Mouse (Mus musculus) liver, adult 2 months (tissue): ENCODE measurements around the gene Lrcol1. TPM values are rescaled to one million over a fixed set of nuclear protein-coding genes. Genes with fewer than 3 reads are reported as not detected.

ENCODE experiments used
- DNase-seq: peaks from one replicate; pipeline ENCODE4 v3.0.0-alpha.2; 2011; ENCODE audit warnings: low read depth, low spot score; ENCODE audit errors: extremely low read depth
- H3K27ac ChIP-seq: fragments of 200-500 bp; replicated peaks from 2 replicates; pipeline ENCODE4 v1.5.1; 2012; ENCODE audit warnings: low read depth, mild to moderate bottlenecking, control low read depth, inconsistent platforms, low read length; ENCODE audit not compliant: insufficient read depth
- H3K27me3 ChIP-seq: fragments of 200-500 bp; 2 replicates; pipeline ENCODE4 v1.6.1; 2012; ENCODE audit warnings: mild to moderate bottlenecking, moderate library complexity, low read length, inconsistent platforms; ENCODE audit not compliant: control insufficient read depth, insufficient read depth
- H3K36me3 ChIP-seq: fragments of 200-500 bp; 2 replicates; pipeline ENCODE4 v1.6.1; 2012; ENCODE audit warnings: low read length, inconsistent platforms; ENCODE audit not compliant: control insufficient read depth, insufficient read depth
- H3K4me1 ChIP-seq: fragments of 200-500 bp; 2 replicates; pipeline ENCODE4 v1.6.1; 2011; ENCODE audit warnings: low read length; ENCODE audit not compliant: control insufficient read depth, insufficient read depth
- H3K4me3 ChIP-seq: fragments of 200-500 bp; 2 replicates; pipeline ENCODE4 v1.5.1; 2011; ENCODE audit warnings: low read depth, mild to moderate bottlenecking, control low read depth, low read length, moderate library complexity; ENCODE audit not compliant: insufficient read depth
- H3K79me2 ChIP-seq: fragments of 200-500 bp; 2 replicates; pipeline ENCODE4 v1.6.1; 2012; ENCODE audit warnings: inconsistent platforms, mild to moderate bottlenecking, low read length, moderate library complexity; ENCODE audit not compliant: control insufficient read depth, insufficient read depth
- H3K9ac ChIP-seq: fragments of 200-500 bp; 2 replicates; pipeline ENCODE4 v1.6.1; 2012; ENCODE audit warnings: low read depth, mild to moderate bottlenecking, control low read depth, inconsistent platforms, low read length
- CTCF ChIP-seq: fragments of 200-500 bp; IDR thresholded peaks from 2 replicates; pipeline ENCODE4 v1.5.1; 2011; ENCODE audit warnings: low read depth, low read length, control low read depth
- POLR2A ChIP-seq: fragments of 200-500 bp; IDR thresholded peaks from 2 replicates; pipeline ENCODE4 v1.6.1; 2011; ENCODE audit warnings: low read length, control low read depth; ENCODE audit not compliant: insufficient read depth; ENCODE audit errors: extremely low read depth
- WGBS: fragments of 180-500 bp; shearing (Covaris S2); methylation state at CpG from one replicate; pipeline ENCODE4 v1.1.7; 2018; 5-methylcytosine and 5-hydroxymethylcytosine counted together
- polyA plus RNA-seq: library from polyadenylated mRNA; depleted of rRNA; stranded (reverse); fragments of >200 nt; gene quantifications from 2 replicates; pipeline ENCODE4 v1.2.3, GENCODE M21; 2012; rRNA removed
- total RNA-seq: library from RNA; depleted of rRNA; stranded (reverse); fragments of >200 nt; gene quantifications from 2 replicates; pipeline ENCODE4 v1.2.3, GENCODE M21; 2014; rRNA removed

Lrcol1 gene
- total RNA-seq, result not detected in 2 replicates
- polyA plus RNA-seq, result not detected in 2 replicates

- Histone ChIP-seq H3K36me3 (no peaks in the 10 kb centered on the region), H3K4me3 (no peak within 1 kb of the TSS), H3K27me3 (peaks cover 11% of the 10 kb centered on the region), H3K9ac (no peak within 1 kb of the TSS), H3K27ac (no peak within 1 kb of the TSS), H3K79me2 (no peaks in the 10 kb centered on the region), H3K4me1 (0 out of 2 replicates have a peak, but pooled peaks cover 5% of the 10 kb centered on the region)
- no peak for DNase-seq
- WGBS, result 83% methylated on average over 4 of the region's 4 CpGs
- TF ChIP-seq CTCF (no peak), POLR2A (no peak)
Measured at GRCm38 (mm10) chr5:110344524-110344923, at the start of gene Lrcol1. Lrcol1 (plus strand) TSS chr5:110344730.

- Histone ChIP-seq H3K9ac (no peak overlapping the region), H3K36me3 (no peaks in the 10 kb centered on the region), H3K4me3 (no peak overlapping the region), H3K27ac (no peak overlapping the region), H3K27me3 (no peaks in the 10 kb centered on the region), H3K4me1 (no peaks in the 10 kb centered on the region), H3K79me2 (no peaks in the 10 kb centered on the region)
- TF ChIP-seq CTCF, result no peak
- TF ChIP-seq POLR2A, result no peak
- 83% methylated on average over 1 of the region's 1 CpGs for WGBS
- no peak for DNase-seq
Measured at GRCm38 (mm10) chr5:110296637-110297036, 47.9 kb upstream of the Lrcol1 start.

- TF ChIP-seq CTCF, result no peak
- no peak for TF ChIP-seq POLR2A
- Histone ChIP-seq H3K27ac (no peak overlapping the region), H3K79me2 (no peaks in the 10 kb centered on the region), H3K4me1 (no peaks in the 10 kb centered on the region), H3K9ac (no peak overlapping the region), H3K36me3 (no peaks in the 10 kb centered on the region), H3K27me3 (no peaks in the 10 kb centered on the region), H3K4me3 (no peak overlapping the region)
- WGBS, result 95% methylated on average over 2 of the region's 2 CpGs
- no peak for DNase-seq
Measured at GRCm38 (mm10) chr5:110300591-110300990, 43.9 kb upstream of the Lrcol1 start.

GRCm38 (mm10) chr5:110308861-110309260 lies 35.7 kb upstream of the Lrcol1 start:
- TF ChIP-seq CTCF, result no peak
- TF ChIP-seq POLR2A, result no peak
- no peaks in the 10 kb centered on the region for H3K36me3 ChIP-seq
- WGBS, result 96% methylated on average over 7 of the region's 7 CpGs

GRCm38 (mm10) chr5:110313127-110313526 lies 31.4 kb upstream of the Lrcol1 start:
- TF ChIP-seq CTCF (no peak), POLR2A (no peak)
- 97% methylated on average over 3 of the region's 3 CpGs for WGBS
- Histone ChIP-seq H3K9ac (no peak overlapping the region), H3K27ac (no peak overlapping the region), H3K27me3 (no peaks in the 10 kb centered on the region), H3K36me3 (no peaks in the 10 kb centered on the region), H3K4me3 (no peak overlapping the region), H3K4me1 (no peaks in the 10 kb centered on the region), H3K79me2 (no peaks in the 10 kb centered on the region)
- no peak for DNase-seq

More at GRCm38 (mm10) chr5:110308861-110309260, 35.7 kb upstream of the Lrcol1 start:
- no peaks in the 10 kb centered on the region for H3K4me1 ChIP-seq
- no peaks in the 10 kb centered on the region for H3K27me3 ChIP-seq
- no peak for DNase-seq
- no peaks in the 10 kb centered on the region for H3K79me2 ChIP-seq
- H3K4me3 ChIP-seq, result no peak overlapping the region
- no peak overlapping the region for H3K27ac ChIP-seq
- no peak overlapping the region for H3K9ac ChIP-seq

- Histone ChIP-seq H3K4me3 (no peak overlapping the region), H3K36me3 (no peaks in the 10 kb centered on the region), H3K79me2 (no peaks in the 10 kb centered on the region), H3K27ac (no peak overlapping the region), H3K4me1 (no peaks in the 10 kb centered on the region), H3K9ac (no peak overlapping the region), H3K27me3 (no peaks in the 10 kb centered on the region)
- 69% methylated on average over 3 of the region's 3 CpGs for WGBS
- DNase-seq, result no peak
- no peak for TF ChIP-seq POLR2A
- TF ChIP-seq CTCF, result no peak
Measured at GRCm38 (mm10) chr5:110330508-110330907, 14.0 kb upstream of the Lrcol1 start.
